Mouse (Mus musculus): ENCODE measurements at regions not wholly inside any gene's neighbourhood (a gene's known extent, or its start where the extent isn't known, plus 50 kb on each side); places are given as distances from the start of the nearest gene placed in this dataset.

- no peak for DNase-seq (ENCODE audit: low read depth, low spot score)
Observed at GRCm38 (mm10) chr2:3940786-3941185, 76.7 kb upstream of the Frmd4a start.

GRCm38 (mm10) chr2:3941496-3941895 lies 76.0 kb upstream of the Frmd4a start:
- DNase-seq (ENCODE audit: low read depth, low spot score): no peak

- DNase-seq (ENCODE audit: low read depth, low spot score): no peak
Observed at GRCm38 (mm10) chr2:3947432-3947831, 70.1 kb upstream of the Frmd4a start.

- no peak for DNase-seq (ENCODE audit: low read depth, low spot score)
Observed at GRCm38 (mm10) chr2:3948331-3948730, 69.2 kb upstream of the Frmd4a start.

- DNase-seq (ENCODE audit: low read depth, low spot score): no peak
Observed at GRCm38 (mm10) chr2:3957491-3957890, 60.0 kb upstream of the Frmd4a start.

- DNase-seq (ENCODE audit: low read depth, low spot score): no peak
Observed at GRCm38 (mm10) chr2:3958065-3958641, 59.4 kb upstream of the Frmd4a start.

GRCm38 (mm10) chr2:3958711-3959110 lies 58.8 kb upstream of the Frmd4a start:
- DNase-seq (ENCODE audit: low read depth, low spot score): no peak

GRCm38 (mm10) chr2:3959181-3959580 lies 58.3 kb upstream of the Frmd4a start:
- no peak for DNase-seq (ENCODE audit: low read depth, low spot score)

GRCm38 (mm10) chr2:3960213-3960612 lies 57.3 kb upstream of the Frmd4a start:
- no peak for DNase-seq (ENCODE audit: low read depth, low spot score)

- DNase-seq (ENCODE audit: low read depth, low spot score): peak; percentile 61
Observed at GRCm38 (mm10) chr2:3964351-3964750, 53.2 kb upstream of the Frmd4a start.
